Mouse (Mus musculus) liver, postnatal 0 days (tissue): ENCODE results near the gene Lekr1.

ENCODE experiments used
- CTCF ChIP-seq: sonication (generic); IDR thresholded peaks from 2 replicates; pipeline ENCODE4 v1.5.1; 2016; ENCODE audit warnings: antibody characterized with exemption, low read depth
- EP300 ChIP-seq: IDR thresholded peaks from 2 replicates; pipeline ENCODE4 v1.6.1; 2016; ENCODE audit warnings: antibody characterized with exemption, low read depth, mild to moderate bottlenecking

DNA sequence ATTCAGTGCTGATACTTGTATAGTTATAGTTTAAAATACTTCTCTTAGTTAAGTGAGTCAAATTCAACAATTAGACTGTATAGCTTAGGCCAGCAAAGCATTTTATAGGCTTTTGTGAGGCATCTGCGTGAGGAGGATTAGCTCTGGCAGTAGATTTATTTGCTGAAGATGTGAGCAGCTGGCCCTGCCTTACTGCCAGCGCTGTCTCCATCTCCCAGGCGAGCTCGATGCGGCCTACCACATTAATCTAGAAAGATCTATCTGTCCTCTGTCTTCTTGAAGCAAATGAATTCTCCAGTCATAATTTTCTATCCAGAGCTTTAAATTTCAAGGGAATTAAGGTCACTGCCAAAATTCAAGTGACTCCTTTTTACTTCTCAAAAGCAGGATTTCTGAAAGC lies 170.4 kb downstream of the Lekr1 start:
- no peak for TF ChIP-seq CTCF
- no peak for TF ChIP-seq EP300
